Mouse (Mus musculus) central nervous system, embryonic 14 days (tissue): ENCODE data around the gene Rpl14. TPM values are rescaled to one million over a fixed set of nuclear protein-coding genes. Genes with fewer than 3 reads are reported as not detected.

Source experiments
- polyA plus RNA-seq: library from polyadenylated mRNA; depleted of rRNA; stranded (reverse); fragments of >200 nt; gene quantifications from 2 replicates; pipeline ENCODE4 v1.2.3, GENCODE M21; 2012; rRNA removed

Rpl14 gene
- polyA plus RNA-seq = 753 and 803 TPM in 2 replicates

DNA sequence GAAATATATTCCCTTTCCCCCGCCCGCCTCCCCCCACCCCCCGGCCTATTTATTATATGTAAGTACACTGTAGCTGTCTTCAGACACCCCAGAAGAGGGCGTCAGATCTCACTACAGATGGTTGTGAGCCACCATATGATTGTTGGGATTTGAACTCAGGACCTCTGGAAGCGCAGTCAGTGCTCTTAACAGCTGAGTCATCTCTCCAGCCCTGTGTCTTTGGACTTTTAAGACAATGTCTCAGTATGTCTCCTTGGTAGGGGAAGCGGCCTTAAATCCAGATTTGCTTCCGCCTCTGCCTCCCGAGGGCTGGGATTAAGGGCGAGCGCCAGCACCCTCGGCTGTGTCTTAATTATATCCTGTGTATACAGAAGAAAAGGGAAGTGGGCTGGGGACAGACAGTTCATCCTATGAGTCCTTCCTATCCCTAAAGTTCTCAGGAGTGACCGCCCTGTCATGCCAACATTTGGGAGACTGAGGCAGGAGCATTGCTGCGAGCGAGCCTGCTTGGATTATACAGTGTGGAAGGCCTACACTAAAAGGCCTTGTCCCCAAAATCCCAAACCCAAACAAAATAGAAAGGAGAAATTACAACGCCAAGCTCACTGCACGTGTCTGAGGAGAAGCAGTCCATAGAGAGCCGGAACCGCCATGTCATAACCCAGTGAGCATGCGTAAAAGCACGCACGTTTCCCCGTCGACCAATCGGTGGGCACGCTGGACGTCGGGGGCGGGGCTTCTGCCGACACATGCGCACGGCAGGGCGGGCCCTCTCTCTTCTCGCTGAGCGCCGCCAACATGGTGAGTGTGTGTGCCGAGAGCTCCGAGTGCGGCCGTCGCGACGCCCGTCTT lies at the start of gene Rpl14:
Rpl14 (plus strand) TSS at position 704 of the 852 bp plus-strand sequence.

DNA sequence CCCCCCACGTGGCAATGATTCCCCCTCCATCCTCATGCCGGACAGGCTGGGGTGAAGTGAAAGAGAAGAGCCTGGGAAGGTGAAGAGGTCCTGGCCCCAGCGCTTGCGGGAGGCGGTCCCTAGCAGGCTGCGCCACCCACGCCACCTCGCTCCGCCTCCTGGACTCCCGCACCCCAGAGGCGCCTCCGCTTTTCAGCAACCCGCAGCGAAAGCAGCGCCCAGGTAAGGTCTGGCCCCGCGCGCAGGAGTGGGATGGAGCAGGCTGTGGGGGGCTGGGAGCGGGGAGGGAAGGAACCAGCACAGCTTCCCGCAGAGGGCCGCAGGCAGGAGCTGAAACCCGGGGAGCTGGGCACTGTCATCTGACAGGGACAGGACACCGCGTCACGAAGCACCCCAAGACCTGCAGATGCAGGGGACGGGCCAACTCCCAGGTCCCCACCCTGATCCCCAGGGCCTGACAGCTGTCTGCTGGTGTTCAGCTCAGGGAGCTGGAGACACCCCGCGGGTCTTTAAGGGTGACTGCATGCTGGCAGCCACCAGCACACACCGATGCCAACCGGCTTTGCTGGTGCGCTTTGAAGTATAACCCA lies 31.5 kb upstream of the Rpl14 start, which contains the start of gene Entpd3:
Entpd3 (plus strand) TSS at position 157 of the 590 bp plus-strand sequence.

Other genes with a start within 250 kb of the Rpl14 start
- gene Eif1b, start 79.2 kb upstream of the Rpl14 start, polyA plus RNA-seq = 149 and 176 TPM in 2 replicates
- 2.5 and 4.1 TPM in 2 replicates for gene Entpd3, start 31.6 kb upstream of the Rpl14 start, polyA plus RNA-seq